ENCODE assay signal across 26 mouse cellular contexts in genomic region chr7:121622835-121623420, GRCm38 (mm10).
A peak's percentile ranks its signal among the peaks of the same experiment; 100 is the strongest.
DNase-seq lines count a peak whose midpoint lies in the region; ATAC-seq and TF ChIP-seq lines count a peak whose summit lies in the region.
"Had no signal": no experiment of that assay in that cellular context is flagged by ENCODE, and none has a peak within 500 bp of the region (broad histone marks: within the 10 kb centered on the region; RNA-seq: fewer than 3 reads in every experiment).

No protein-coding gene starts in this region.

- H3K27me3 ChIP-seq in midbrain, embryonic 12.5 days: no peaks in the 10 kb centered on the region
- H3K27me3 ChIP-seq in midbrain, embryonic 10.5 days (ENCODE audit: low read depth, poor library complexity, severe bottlenecking): no peaks in the 10 kb centered on the region
- H3K27me3 ChIP-seq in hindbrain, embryonic 14.5 days (ENCODE audit: control insufficient read depth, insufficient read depth, low read length): no peaks in the 10 kb centered on the region
- H3K27me3 ChIP-seq in midbrain, embryonic 15.5 days (replicated peaks): no peaks in the 10 kb centered on the region
- no peaks in the 10 kb centered on the region for H3K27me3 ChIP-seq in neural tube, embryonic 15.5 days (replicated peaks)
- H3K27me3 ChIP-seq in intestine, postnatal 0 days (replicated peaks; ENCODE audit: control insufficient read depth, insufficient read depth, low read length): no peaks in the 10 kb centered on the region
- H3K27me3 ChIP-seq: liver, embryonic 15.5 days had no signal

- H3K4me1 ChIP-seq in midbrain, embryonic 12.5 days: no peaks in the 10 kb centered on the region
- H3K4me1 ChIP-seq in midbrain, embryonic 10.5 days: no peaks in the 10 kb centered on the region
- H3K4me1 ChIP-seq in hindbrain, embryonic 14.5 days (replicated peaks; ENCODE audit: control insufficient read depth, insufficient read depth, low read length): peaks cover 20% of the 10 kb centered on the region
- H3K4me1 ChIP-seq in midbrain, embryonic 15.5 days: peaks cover 12% of the 10 kb centered on the region
- peaks cover 18% of the 10 kb centered on the region for H3K4me1 ChIP-seq in neural tube, embryonic 15.5 days
- no peaks in the 10 kb centered on the region for H3K4me1 ChIP-seq in intestine, postnatal 0 days (replicated peaks; ENCODE audit: control insufficient read depth, insufficient read depth, low read length)
- H3K4me1 ChIP-seq: limb, embryonic 10.5 days; liver, embryonic 15.5 days had no signal

- intact Hi-C loops in left cerebral cortex, postnatal 36 days (cut with DNase I): no loop called here

- no peaks in the 10 kb centered on the region for H3K9me3 ChIP-seq in midbrain, embryonic 12.5 days
- no peaks in the 10 kb centered on the region for H3K9me3 ChIP-seq in midbrain, embryonic 10.5 days (replicated peaks)
- H3K9me3 ChIP-seq in hindbrain, embryonic 14.5 days (ENCODE audit: control insufficient read depth, low read length): no peaks in the 10 kb centered on the region
- H3K9me3 ChIP-seq in midbrain, embryonic 15.5 days: no peaks in the 10 kb centered on the region
- H3K9me3 ChIP-seq in neural tube, embryonic 15.5 days (replicated peaks): no peaks in the 10 kb centered on the region
- no peaks in the 10 kb centered on the region for H3K9me3 ChIP-seq in intestine, postnatal 0 days (ENCODE audit: control insufficient read depth)
- H3K9me3 ChIP-seq: limb, embryonic 10.5 days; liver, embryonic 15.5 days had no signal

- no peaks in the 10 kb centered on the region for H3K36me3 ChIP-seq in midbrain, embryonic 12.5 days
- H3K36me3 ChIP-seq in midbrain, embryonic 10.5 days: no peaks in the 10 kb centered on the region
- H3K36me3 ChIP-seq in hindbrain, embryonic 14.5 days (replicated peaks; ENCODE audit: control insufficient read depth, insufficient read depth): no peaks in the 10 kb centered on the region
- no peaks in the 10 kb centered on the region for H3K36me3 ChIP-seq in midbrain, embryonic 15.5 days (replicated peaks)
- H3K36me3 ChIP-seq in neural tube, embryonic 15.5 days: no peaks in the 10 kb centered on the region
- H3K36me3 ChIP-seq in intestine, postnatal 0 days (ENCODE audit: control insufficient read depth, insufficient read depth): no peaks in the 10 kb centered on the region
- H3K36me3 ChIP-seq: limb, embryonic 10.5 days; liver, embryonic 15.5 days had no signal

- no peak for TF ChIP-seq CTCF in intestine, postnatal 0 days (IDR thresholded peaks at IDR 0.05; ENCODE audit: low read depth)

- WGBS in midbrain, embryonic 12.5 days: 71% methylated on average over 9 of the region's 9 CpGs
- 87% methylated on average over 9 of the region's 9 CpGs for WGBS in midbrain, embryonic 10.5 days
- WGBS in hindbrain, embryonic 14.5 days: 27% methylated on average over 9 of the region's 9 CpGs
- 53% methylated on average over 9 of the region's 9 CpGs for WGBS in midbrain, embryonic 15.5 days
- WGBS in neural tube, embryonic 15.5 days: 39% methylated on average over 9 of the region's 9 CpGs
- WGBS in intestine, postnatal 0 days: 41% methylated on average over 9 of the region's 9 CpGs

- no peak overlapping the region for H3K4me3 ChIP-seq in midbrain, embryonic 12.5 days
- no peak overlapping the region for H3K4me3 ChIP-seq in midbrain, embryonic 10.5 days
- no peak overlapping the region for H3K4me3 ChIP-seq in hindbrain, embryonic 14.5 days (replicated peaks; ENCODE audit: low read length)
- no peak overlapping the region for H3K4me3 ChIP-seq in midbrain, embryonic 15.5 days
- H3K4me3 ChIP-seq in neural tube, embryonic 15.5 days (replicated peaks): no peak overlapping the region
- H3K4me3 ChIP-seq in intestine, postnatal 0 days (ENCODE audit: low read depth, low read length): no peak overlapping the region
- H3K4me3 ChIP-seq: layer of hippocampus, adult 2 months; left cerebral cortex, adult 2 months; limb, embryonic 10.5 days; liver, embryonic 15.5 days had no signal

- no peak for ATAC-seq in midbrain, embryonic 12.5 days (ENCODE audit: low FRiP score, low read depth)
- ATAC-seq in hindbrain, embryonic 14.5 days (ENCODE audit: low FRiP score): peak; percentile 89
- ATAC-seq in midbrain, embryonic 15.5 days (replicated peaks): no peak; the same call in 1 of the 2 replicates
- peak; percentile 91 for ATAC-seq in neural tube, embryonic 15.5 days (ENCODE audit: low FRiP score)
- ATAC-seq in intestine, postnatal 0 days: no peak
- ATAC-seq: CD4-positive, CD25-positive, alpha-beta regulatory T cell, adult 4 months; forebrain, embryonic 14.5 days; intestine, embryonic 16.5 days had no signal

- no peak overlapping the region for H3K9ac ChIP-seq in midbrain, embryonic 12.5 days (replicated peaks)
- no peak overlapping the region for H3K9ac ChIP-seq in hindbrain, embryonic 14.5 days
- H3K9ac ChIP-seq in midbrain, embryonic 15.5 days: no peak overlapping the region
- H3K9ac ChIP-seq in neural tube, embryonic 15.5 days (replicated peaks): no peak overlapping the region
- no peak overlapping the region for H3K9ac ChIP-seq in intestine, postnatal 0 days (ENCODE audit: low read depth, low read length)
- H3K9ac ChIP-seq: liver, embryonic 15.5 days had no signal

- no peak overlapping the region for H3K4me2 ChIP-seq in midbrain, embryonic 12.5 days (replicated peaks)
- H3K4me2 ChIP-seq in hindbrain, embryonic 14.5 days (replicated peaks): no peak overlapping the region
- no peak overlapping the region for H3K4me2 ChIP-seq in midbrain, embryonic 15.5 days
- no peak overlapping the region for H3K4me2 ChIP-seq in neural tube, embryonic 15.5 days
- H3K4me2 ChIP-seq in intestine, postnatal 0 days (replicated peaks; ENCODE audit: low read depth): no peak overlapping the region
- H3K4me2 ChIP-seq: heart, embryonic 11.5 days; liver, embryonic 15.5 days had no signal

- no peak for DNase-seq in midbrain, embryonic 10.5 days (ENCODE audit: low spot score)
- peak; percentile 40 for DNase-seq in hindbrain, embryonic 14.5 days (ENCODE audit: low spot score)
- DNase-seq in left cerebral cortex, postnatal 36 days (ENCODE audit: low spot score in 2 of 2): no peak
- DNase-seq in layer of hippocampus, postnatal 25 days (ENCODE audit: extremely low spot score in 1 of 2, low spot score in 1 of 2): no peak
- DNase-seq: adrenal gland, postnatal 36 days; cerebellum, adult 11-12 months; cerebellum, postnatal 14 days; gastrocnemius, postnatal 14 days; kidney, postnatal 25 days; liver; right cerebral cortex, postnatal 14 days; thymus, adult 2 months had no signal

- H3K27ac ChIP-seq in midbrain, embryonic 12.5 days (replicated peaks): 0 out of 2 replicates have a peak overlapping the region, but pooled peaks have one; percentile 17
- H3K27ac ChIP-seq in midbrain, embryonic 10.5 days (replicated peaks): no peak overlapping the region
- peak overlapping the region; percentile 82 for H3K27ac ChIP-seq in hindbrain, embryonic 14.5 days
- H3K27ac ChIP-seq in midbrain, embryonic 15.5 days: peak overlapping the region; percentile 39; the same call in 1 of the 2 replicates
- H3K27ac ChIP-seq in neural tube, embryonic 15.5 days (replicated peaks): peak overlapping the region; percentile 54
- no peak overlapping the region for H3K27ac ChIP-seq in intestine, postnatal 0 days (ENCODE audit: low read depth, low read length)
- H3K27ac ChIP-seq: layer of hippocampus, adult 2 months; left cerebral cortex, adult 2 months; limb, embryonic 10.5 days; liver, embryonic 15.5 days; macrophage; stomach, postnatal 0 days had no signal

Comparison
In these comparisons a context has a peak if more than half of its experiments do, and no peak if none do; other contexts are left out.
1. H3K27ac ChIP-seq: peak in midbrain, embryonic 12.5 days (single experiment), hindbrain, embryonic 14.5 days (single experiment), midbrain, embryonic 15.5 days (single experiment) and neural tube, embryonic 15.5 days (single experiment); none in midbrain, embryonic 10.5 days (single experiment) and intestine, postnatal 0 days (single experiment).
2. ATAC-seq: peak in hindbrain, embryonic 14.5 days (single experiment) and neural tube, embryonic 15.5 days (single experiment); none in midbrain, embryonic 12.5 days (single experiment), midbrain, embryonic 15.5 days (single experiment) and intestine, postnatal 0 days (single experiment).